In genomic region chr2:41302796-41303195, GRCm38 (mm10) we compare ENCODE assay signal across 12 mouse cellular contexts.
"Had no signal": no experiment of that assay in that cellular context is flagged by ENCODE, and none has a peak within 500 bp of the region (broad histone marks: within the 10 kb centered on the region; RNA-seq: fewer than 3 reads in every experiment).

No protein-coding gene starts in this region.

- ATAC-seq: liver, embryonic 12.5 days had no signal

- DNase-seq: kidney, postnatal 36 days; liver; lung, adult 18-20 months; lung, postnatal 10 days; lung, postnatal 36 days; midbrain, embryonic 14.5 days; retina, postnatal 1 day; right cerebral cortex, postnatal 25 days; spleen, adult 18-20 months; thymus, adult 18-20 months; thymus, postnatal 36 days had no signal
